Mouse (Mus musculus): ENCODE measurements around the gene Cpt1b. TPM values are rescaled to one million over a fixed set of nuclear protein-coding genes. Genes with fewer than 3 reads are reported as not detected.

Gene Cpt1b
- total RNA-seq (2021): 525 and 569 TPM in 2 replicates
- long read RNA-seq, experiment 1, transcript Cpt1b-201 (19 exons, 2,895 nt): major isoform, 157 of 217 reads
- long read RNA-seq, experiment 1, partial matches to known transcripts: 53 of 217 reads
- long read RNA-seq, experiment 1, other reads (novel, unspliced or antisense): 7 of 217 reads
- long read RNA-seq, experiment 2, transcript Cpt1b-201 (19 exons, 2,895 nt): major isoform, 137 of 223 reads
- long read RNA-seq, experiment 2, partial matches to known transcripts: 77 of 223 reads
- long read RNA-seq, experiment 2, other reads (novel, unspliced or antisense): 9 of 223 reads

DNA sequence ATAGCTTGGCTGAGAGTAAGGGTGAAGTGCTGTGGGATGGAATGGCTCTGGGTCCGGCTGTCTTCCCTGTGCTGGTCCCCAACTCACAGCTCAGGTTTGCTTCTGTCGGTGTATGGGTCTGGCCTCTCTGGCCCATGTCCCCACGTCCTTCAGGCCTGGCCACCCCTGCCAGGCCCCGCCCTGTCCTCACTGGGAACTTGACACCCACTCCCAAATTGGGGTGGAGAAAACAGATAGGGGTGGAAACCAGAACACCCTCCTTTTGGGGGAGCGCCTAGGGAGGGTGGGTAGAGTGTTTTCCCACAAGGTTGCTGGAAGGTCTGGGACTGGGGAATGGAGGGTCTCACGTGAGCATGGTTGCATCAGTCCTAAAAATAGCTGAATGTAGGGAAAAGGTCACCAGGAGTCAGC, at the start of gene Cpt1b:
Gene Cpt1b (minus strand): TSS at position 153 of the 411 bp plus-strand sequence.
- DNase-seq: peak; percentile 68

DNA sequence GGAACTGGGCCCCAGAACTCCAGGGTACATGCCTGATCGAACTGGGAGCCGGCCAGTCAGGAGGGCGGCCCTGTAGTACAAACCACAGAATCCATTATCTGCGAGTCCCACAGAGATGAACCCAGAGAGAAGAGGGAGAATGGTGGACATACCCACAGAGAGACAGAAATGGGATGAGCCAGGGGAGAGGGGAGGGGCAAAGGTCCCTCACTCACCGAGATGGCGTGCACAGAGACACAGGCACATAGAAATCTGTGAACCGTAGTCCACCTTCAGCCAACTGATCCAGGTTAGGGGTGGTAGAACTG, 49.6 kb upstream of the Cpt1b start:
- no peak for DNase-seq

- DNase-seq: no peak
Observed at GRCm38 (mm10) chr15:89474596-89475292, 49.1 kb upstream of the Cpt1b start.

DNA sequence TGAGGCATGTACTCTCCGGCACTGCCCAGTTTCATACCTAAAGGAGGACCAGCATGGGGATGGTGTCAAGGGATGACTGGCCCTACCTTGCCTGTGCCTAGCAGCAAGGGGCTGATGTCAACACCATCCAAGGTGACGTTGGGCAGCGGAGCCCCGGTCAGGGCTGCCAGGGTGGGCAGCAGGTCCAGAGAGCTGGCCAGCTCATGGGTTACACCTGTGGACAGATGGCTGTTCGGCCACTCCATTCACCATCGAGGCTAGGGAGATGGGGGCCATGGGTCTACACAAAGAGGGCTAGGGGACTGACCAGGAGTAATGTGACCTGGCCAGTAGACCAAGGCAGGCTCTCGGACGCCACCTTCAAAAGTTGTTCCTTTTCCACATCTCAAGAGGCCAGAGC, 48.3 kb upstream of the Cpt1b start:
- DNase-seq: no peak

GRCm38 (mm10) chr15:89473370-89473769, 47.7 kb upstream of the Cpt1b start:
- DNase-seq: no peak

- no peak for DNase-seq
Observed at GRCm38 (mm10) chr15:89471476-89471875, 45.8 kb upstream of the Cpt1b start.

DNA sequence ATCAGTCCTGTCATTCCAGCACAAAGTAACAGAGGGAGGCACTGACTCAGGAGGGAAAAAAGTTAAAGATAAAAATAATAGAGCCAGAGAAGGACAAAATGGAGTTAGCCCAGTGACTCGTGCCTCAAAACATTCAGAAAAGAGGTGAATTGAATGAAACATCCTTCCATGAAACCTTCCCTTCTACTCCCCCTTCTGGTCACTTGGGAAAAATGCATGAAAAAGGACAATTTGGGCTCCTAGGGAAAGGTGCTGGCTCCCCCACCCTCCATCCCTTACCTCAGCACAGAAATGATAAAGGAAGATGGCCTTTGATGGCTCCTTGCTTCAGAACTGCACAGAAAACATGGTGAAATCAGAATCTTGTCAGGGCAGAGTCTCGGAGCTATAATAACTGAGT, 42.9 kb upstream of the Cpt1b start:
- DNase-seq: no peak

DNA sequence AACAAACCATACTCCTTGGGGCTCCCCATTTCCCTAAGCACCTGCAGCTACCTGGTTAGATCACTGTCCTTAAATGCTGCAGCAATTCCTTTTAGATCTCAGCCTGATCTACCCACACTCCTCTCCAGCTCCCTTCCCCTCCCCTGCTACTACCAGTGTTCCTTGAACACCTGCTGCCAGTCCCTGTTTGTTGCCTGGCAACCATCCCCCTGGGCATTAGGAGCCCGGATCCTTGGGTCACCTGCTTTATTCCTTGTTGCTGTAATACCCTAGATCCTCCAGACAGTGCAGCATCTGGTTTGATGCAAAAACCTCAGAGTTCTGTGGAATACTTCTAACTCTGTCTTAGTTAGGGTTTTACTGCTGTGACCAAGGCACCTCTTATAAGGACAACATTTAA, 39.4 kb upstream of the Cpt1b start:
- no peak for DNase-seq

GRCm38 (mm10) chr15:89463334-89464235, 37.9 kb upstream of the Cpt1b start:
- no peak for DNase-seq

DNA sequence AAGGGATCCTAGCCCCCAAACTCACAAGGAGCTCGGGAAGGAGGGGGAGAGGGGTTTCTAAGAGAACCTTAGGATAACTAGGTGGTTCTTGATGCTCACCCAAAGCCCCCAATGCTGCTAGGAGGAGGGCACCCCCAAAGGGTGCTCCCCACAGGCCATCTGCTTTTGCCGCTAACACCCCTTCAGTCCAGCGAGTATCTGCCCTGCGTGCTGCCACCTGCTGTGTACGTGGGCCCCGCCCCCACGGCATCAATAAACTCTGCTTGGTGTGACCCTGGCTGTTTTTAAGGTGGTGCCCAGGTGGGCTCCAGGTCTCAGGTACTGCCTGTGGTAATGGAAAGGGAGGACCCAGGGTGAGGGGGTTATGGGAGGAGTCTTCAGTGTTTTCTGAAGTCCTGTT, 36.5 kb upstream of the Cpt1b start:
- DNase-seq: no peak

DNA sequence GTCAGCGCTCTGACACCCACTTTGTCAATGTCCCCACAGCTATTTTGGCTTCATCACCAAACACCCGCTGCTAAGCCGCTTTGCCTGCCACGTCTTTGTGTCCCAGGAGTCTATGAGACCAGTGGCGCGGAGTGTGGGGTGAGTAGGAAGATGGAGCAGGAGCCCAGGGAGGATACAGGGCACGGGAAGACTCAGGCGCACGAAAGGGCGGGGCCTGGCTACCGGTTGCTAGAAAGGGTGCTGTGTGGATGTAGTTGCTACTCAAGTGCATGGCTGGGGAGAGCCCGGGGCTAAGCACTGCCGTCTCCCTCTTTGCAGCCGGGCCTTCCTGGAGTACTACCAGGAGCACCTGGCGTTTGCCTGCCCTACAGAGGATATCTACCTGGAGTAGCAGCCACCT, 35.7 kb upstream of the Cpt1b start:
- no peak for DNase-seq

GRCm38 (mm10) chr15:89460298-89460697, 34.6 kb upstream of the Cpt1b start:
- DNase-seq: no peak

DNA sequence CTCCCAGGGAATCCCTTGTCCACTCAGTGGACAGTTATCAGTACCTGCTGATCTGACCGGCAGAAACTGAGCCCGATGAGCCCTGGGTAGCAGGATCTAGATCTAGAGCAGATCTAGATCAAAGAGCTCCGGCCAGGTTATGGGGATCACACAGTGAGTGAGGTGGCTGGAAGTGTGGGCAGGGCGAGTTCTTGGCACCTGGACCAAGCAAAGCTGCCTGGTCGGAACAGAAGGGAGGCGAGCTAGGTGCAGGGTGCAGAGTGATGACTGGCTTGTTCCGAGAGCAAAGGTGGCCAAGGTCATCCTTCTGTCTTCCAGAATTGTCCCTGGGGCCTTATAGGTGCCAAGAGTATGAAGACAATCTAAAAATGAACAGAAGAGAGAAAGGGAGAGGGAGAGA, 34.2 kb upstream of the Cpt1b start:
- no peak for DNase-seq

GRCm38 (mm10) chr15:89458942-89459341, 33.3 kb upstream of the Cpt1b start:
- DNase-seq: no peak

- no peak for DNase-seq
Observed at GRCm38 (mm10) chr15:89455642-89456041, 30.0 kb upstream of the Cpt1b start.

- no peak for DNase-seq
Observed at GRCm38 (mm10) chr15:89454857-89455256, 29.2 kb upstream of the Cpt1b start.

- peak; percentile 51 for DNase-seq
Observed at GRCm38 (mm10) chr15:89453865-89454478, 28.3 kb upstream of the Cpt1b start, which contains the start of gene Mapk8ip2. Mapk8ip2 (plus strand) TSS chr15:89453913.

GRCm38 (mm10) chr15:89452906-89453864, 27.5 kb upstream of the Cpt1b start:
- peak; percentile 86 for DNase-seq

DNA sequence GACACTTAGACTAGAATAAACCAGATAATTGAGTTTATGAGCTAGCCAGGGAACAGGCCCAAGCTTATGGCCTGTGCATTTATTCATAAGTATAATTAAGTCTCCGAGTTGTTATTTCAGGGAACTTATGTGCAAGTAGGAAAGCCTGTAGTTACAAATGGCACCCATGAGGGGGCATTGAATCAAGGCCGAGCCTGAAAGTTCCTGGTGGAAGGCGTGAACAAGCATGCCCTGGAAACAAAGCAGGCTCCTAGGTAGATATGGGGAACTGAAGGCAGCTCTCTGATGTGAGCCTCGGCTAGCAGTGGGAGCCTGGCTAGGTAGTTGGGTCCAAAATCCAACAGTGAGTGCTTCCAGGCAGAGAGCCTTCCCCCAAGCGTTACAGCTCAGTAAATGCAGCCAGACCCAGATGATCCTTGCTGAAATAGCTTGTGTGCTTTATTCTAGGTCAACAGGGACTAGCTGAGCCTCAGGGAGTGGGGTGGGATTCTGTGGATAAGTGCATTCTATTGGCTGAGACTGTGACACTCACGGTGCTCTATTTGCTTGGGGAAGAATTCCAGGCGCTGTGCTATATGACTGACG, 16.9 kb upstream of the Cpt1b start:
- no peak for DNase-seq

- DNase-seq: no peak
Observed at GRCm38 (mm10) chr15:89435878-89436277, 10.2 kb upstream of the Cpt1b start.

DNA sequence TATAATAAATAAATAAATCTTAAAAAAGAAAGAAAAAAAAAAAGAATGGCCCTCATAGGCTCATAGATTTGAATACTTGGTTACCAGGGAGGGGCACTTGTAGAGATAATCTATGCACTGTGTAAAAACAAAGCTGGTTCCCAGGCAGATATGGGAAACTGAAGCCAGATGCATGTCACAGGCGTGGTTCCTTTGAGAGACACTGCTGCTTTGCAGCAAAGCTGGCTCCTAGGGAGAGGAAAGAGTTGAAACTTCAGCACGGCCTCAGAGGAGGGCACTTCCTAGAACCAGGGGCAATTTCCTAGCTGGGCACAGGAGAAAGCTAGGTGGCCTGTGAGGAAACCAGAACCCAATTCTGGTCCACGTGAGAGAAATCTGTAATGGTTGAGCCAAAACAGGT, 8.5 kb upstream of the Cpt1b start:
- DNase-seq: no peak
